Mouse (Mus musculus): ENCODE measurements at regions not wholly inside any gene's neighbourhood (a gene's known extent, or its start where the extent isn't known, plus 50 kb on each side); places are given as distances from the start of the nearest gene placed in this dataset.
A peak's percentile ranks its signal among the peaks of the same experiment; 100 is the strongest.

DNA sequence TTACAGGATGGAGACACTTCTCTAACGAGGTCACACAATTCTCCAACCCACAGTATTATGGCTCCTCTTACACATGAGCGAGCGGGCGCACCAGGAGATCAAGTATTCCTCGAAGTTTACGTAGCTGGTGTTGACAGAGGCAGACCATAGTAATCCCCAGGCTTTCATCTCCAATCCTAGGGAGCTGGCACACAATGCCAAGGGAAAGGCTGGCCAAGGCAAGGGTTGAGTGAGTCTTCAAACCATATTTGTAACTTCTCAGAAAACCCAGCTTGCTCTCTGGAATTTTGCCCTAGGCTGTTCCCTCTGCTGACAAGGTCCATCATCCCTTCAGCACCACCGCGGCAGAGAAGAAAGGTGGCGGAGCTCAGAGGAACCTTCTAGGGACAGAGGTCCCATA is 94.0 kb downstream of the Hes1 start:
- no peak for DNase-seq (ENCODE audit: extremely low read depth, low read depth)

DNA sequence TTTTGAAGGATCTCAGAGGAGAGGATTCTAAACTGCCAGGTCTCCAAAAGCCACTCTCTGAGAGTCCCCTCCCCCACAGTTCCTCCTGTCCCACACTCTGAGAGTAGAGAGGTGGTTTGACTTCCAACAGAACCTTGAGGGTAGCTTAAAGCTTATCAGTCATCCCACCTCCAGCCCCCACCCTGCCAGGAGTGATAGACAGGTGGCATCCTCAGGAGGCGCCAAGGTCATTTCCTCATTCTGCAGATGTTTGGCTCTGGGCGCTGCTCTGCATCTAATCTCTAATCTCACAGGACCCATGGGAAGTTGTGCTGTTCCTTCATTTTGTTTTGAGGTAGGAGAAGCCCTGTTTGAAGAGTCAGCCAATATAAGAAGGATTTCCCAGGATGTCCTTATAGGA is 96.2 kb downstream of the Hes1 start:
- DNase-seq (ENCODE audit: extremely low read depth, low read depth): peak; percentile 86

DNA sequence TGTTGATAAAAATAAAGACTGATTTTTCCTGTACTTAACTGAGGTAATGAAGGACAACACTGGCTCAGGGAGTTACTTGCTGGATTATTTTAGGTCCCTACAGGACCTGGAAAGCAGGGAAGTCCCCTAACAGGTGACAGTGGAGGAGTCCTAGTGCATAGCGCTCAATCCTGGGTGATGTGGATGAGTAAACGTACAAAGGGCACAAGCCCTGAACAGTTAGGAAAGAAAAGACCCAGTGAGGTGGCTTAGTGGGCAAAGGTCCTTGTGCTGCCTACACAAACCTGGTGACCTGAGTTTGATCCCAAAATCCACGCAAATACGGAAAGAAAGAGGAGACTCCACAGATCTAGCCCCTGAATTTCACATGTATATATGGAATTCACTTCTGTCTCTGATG is 99.1 kb downstream of the Hes1 start:
- no peak for DNase-seq (ENCODE audit: extremely low read depth, low read depth)

DNA sequence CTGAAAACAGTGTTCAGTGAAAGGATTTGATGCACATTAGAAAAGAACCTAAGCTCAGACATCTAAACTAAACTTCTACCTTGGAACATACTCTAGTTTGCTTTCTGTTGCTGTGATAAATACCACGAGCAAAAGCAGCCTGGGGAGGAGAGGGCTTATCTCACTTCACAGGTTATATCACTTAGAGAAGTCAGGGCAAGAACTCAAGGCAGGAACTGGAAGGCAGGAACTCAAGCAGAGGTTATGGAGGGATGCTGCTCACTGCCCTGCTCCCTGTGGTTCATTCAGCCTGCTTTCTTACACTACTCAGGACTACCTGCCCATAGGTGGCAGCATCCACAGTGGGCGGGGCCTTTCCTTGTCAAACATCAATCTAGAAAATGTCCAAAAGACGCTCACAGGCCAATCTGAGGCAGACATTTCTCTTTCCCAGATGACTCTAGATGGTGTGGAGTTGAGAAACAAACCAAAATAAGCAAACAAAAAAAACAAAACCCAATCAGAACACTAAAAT is 101.5 kb downstream of the Hes1 start:
- DNase-seq (ENCODE audit: extremely low read depth, low read depth): no peak

DNA sequence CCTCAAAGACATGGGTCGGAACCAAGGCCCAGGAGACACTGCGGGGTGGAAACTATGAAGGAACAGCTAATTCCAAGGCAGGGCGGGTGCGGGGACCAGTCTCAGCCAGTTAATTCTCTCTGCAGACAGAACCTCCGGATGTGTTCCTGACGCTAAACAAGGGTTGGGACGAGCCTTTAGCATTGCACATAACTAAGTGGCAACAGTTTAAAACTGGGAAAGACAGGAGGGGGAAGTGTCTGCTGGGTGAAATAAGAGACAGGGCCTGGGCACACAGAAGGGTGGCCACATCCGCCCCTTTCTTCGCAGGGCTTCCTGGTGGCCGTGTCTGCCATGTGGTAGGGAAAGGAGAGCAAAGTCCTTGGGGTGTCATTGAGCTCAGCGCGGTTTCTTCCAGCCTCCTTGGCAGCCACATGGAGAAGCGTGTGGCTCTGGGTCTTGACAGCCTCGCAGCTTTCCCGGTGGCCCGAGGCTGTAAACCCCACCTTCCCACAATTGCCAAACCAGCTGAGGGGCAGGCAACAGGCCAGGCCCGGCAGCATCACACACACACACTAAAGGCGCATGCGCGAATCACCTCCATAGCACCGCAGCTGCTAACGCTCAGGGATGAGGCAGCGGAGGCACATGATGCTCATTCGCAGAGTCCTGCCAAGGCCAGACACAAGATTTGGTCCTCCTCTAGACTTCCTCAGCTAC is 95.8 kb downstream of the Cpn2 start:
- DNase-seq (ENCODE audit: extremely low read depth, low read depth): no peak

DNA sequence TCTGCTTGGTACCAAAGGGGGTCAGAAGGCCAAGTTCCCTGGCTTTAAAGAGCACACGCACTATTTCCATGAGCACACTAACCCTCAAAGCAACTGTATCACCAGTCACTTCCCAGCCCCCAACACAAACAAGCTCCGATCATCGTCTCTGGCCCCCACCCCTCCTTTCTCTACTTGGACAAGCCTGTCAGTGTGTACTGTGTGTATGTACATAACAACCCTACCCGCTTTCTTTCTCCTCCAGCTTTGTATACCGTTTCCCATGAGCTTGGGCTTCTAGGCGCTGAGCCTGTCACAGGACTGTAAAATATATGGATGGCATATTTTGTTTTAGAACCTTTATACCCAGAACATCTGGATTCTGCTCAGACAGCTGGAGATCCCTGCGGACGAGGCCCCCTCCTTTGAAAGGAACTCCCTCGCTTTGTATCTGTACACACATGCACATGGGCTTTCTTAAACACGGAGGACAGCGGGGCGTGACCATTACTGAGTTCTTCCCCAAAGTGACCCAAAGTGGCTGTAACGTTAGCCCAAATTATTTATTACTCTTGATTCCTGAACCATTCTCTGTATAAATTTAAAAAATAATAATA is 95.1 kb downstream of the Cpn2 start:
- no peak for DNase-seq (ENCODE audit: extremely low read depth, low read depth)

DNA sequence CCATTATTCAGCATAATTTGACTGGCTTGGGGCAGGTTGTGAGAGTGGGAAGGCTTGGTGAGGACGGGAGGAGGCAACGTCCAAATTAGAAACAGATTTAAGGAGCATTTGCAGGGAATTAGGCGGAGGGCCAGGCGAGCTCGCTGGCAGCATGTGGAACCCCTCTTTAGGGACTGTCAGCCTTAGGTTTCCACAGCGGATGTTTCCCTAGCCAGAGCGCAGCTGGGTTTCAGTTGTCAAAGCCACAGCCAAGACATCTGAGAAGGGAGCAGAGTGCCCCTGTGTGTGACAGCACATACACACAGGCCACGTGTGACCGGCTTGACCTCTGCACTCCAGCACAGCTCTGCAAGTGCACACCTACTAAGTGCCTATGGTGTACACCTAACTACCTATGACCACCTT is 94.5 kb downstream of the Cpn2 start:
- DNase-seq (ENCODE audit: extremely low read depth, low read depth): no peak

DNA sequence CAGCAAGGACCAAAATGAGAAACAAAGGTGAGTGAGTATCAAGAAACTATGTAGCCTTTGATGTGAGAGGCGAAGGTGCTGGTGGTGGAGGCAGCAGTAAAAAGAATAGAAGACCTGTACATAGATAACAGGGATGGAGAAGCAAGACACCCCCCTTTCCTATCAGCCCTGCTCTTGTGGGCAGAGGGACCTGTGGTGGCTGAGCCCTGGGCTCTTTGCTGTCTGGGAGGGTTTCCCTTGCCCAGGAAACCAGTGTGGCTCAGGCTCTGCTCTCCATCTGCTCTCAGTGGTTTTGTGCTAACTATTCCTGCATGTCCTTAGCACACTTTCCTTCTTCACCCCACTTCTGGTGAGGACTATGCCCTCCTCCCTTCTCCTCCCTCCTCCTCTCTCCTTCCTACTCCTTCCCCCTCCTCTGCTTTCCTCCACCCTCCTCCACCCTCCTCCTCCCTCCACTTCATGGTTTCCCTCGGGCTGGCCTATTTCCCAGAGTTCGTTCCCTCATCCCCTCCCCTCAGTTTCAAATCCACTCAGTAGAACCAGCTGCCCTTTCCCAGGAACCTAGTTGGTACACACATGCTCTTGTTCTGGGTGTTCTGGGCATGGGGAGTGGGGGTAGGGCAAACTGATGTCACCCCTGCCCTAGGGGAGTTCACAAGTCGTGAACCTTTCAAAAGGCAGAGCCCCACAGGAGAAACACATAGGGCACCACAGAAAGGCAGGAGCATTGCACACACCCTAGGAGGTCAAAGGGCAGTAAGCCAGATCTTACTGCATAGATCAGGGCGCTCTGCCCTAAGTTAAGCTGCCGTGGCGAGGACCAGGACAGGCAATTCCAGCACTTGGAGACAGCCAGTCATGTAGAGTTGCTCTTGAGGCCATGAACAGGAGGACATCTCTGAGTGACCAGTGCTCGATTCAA is 93.1 kb downstream of the Cpn2 start:
- DNase-seq (ENCODE audit: extremely low read depth, low read depth): no peak

DNA sequence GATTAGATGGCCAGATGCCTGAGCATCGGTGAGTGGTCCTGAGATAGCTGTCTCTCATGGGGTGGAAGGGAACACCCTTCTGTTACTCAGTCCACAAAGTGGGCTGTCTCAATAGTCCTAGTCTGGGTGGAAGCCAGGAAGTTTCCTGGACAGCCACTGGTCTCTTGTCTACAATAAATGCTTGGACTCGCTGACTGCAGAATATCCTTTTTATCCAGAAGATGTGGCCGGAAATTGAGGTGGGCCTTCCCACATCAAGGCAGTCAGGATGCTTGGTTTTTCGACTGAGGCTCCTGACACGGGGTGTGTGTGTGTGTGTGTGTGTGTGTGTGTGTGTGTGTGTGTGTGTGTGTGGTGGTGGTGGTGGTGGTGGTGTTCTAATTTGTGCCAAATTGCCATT is 91.0 kb downstream of the Cpn2 start:
- DNase-seq (ENCODE audit: extremely low read depth, low read depth): no peak

DNA sequence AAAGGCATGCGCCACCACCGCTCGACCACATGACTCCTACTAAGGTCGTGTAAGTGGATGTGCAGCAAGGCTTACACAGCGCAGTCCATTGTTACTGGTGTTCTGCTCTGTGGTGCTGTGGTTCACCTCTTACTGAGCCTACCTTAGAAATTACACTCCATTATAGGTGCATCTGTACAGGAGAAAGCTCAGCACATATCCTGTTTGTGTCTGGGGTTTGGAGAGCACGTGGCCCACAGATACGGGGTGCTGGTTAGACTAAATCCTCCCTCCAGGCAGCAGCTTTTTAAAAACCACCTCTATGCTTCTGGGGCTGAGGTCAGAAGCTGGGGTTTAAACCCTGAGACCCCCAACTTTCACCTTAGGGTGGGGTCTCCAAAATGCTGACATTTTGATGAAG is 89.5 kb downstream of the Cpn2 start:
- DNase-seq (ENCODE audit: extremely low read depth, low read depth): no peak

DNA sequence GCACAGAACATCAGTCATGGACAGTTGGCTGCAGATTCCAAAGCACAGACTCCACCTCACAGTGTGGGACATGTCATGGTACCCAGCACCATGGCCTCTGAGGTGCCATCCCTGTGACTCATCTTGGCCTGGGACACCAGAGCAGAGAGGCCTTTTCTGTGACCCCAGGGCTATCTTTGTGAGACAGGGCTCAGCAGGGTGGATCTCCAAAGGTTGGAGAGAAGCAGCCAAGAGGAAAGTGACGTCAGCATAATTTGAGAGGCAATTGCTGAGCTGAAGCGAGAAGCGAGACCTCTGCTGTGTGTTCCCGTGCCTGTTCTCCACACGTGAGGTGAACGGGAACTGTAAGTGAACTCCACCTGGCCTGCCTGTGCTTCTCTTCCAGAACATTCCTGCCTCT is 88.7 kb downstream of the Cpn2 start:
- DNase-seq (ENCODE audit: extremely low read depth, low read depth): no peak

DNA sequence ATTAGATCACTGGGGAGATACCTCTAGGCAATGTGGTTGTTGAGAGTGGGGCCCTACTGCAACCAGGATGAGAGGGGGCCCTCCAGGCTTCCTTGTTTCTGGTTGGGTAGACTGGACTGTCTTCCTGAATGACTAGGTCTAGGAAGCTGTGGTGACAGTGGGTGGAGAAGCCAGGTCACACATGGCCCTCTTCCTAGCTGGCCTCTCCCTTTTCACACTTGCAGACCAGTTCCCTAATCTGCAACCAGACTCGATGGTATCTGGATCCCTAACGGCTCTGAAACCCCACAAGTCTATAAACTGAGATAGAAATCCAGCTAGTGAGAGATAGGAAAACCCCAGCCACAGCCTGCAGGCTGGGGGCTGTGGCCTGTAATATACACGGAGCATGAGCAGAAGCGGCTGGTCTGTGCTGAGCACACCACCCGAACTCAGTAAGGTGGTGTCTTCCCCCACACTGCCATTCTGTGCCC is 87.8 kb downstream of the Cpn2 start:
- no peak for DNase-seq (ENCODE audit: extremely low read depth, low read depth)

DNA sequence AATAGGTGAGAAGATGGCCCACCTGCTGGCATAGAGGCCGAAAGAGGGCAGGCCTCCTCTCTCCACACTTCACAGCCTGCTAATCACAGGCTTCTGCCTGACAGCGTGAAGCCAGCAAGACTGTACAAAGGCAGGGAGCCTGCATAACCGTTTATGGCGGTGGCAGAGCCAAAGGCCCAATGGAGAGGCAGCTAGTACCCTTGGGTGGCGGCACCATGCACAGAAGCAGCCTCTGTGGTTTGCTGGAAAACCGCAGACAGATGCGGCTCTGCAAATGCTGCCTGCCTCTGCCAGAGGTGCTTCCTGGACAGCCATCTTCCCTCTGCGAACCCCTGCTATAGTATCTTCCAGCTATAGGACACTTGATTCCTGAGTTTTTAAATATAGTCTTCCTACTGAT is 86.2 kb downstream of the Cpn2 start:
- no peak for DNase-seq (ENCODE audit: extremely low read depth, low read depth)

DNA sequence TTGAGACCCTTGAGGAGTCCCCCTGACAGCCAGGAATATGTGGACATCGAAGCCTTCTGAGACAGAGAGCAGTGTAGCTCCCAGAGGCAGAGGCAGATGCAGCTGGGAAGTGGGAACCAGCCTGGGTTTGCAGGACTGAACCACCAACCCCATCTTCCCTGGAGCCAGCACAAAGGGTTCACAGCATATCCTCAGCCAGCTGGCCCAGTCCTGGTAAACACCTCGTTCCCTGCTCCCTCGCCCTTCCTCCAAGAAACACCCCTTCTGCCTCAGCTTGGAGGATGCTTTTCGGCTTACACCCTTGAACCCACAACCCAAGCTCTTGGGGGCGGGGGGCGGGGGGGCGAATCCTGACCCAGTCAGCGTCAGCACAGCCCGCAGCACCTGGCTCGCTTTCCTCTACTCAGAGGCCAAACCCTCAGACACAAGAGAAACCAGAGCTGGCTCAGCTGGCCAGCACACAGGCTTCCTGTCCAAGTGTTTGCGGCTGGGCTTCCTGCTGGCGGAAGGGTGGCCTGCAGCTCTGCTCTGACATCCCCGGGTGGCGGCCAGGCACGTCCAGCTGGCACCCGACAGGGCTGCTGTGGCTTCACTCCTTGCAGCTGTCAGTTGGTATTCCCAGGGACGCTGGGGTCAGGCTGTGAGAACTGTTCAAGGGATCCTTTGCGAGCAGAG is 82.6 kb downstream of the Cpn2 start:
- DNase-seq (ENCODE audit: extremely low read depth, low read depth): no peak

DNA sequence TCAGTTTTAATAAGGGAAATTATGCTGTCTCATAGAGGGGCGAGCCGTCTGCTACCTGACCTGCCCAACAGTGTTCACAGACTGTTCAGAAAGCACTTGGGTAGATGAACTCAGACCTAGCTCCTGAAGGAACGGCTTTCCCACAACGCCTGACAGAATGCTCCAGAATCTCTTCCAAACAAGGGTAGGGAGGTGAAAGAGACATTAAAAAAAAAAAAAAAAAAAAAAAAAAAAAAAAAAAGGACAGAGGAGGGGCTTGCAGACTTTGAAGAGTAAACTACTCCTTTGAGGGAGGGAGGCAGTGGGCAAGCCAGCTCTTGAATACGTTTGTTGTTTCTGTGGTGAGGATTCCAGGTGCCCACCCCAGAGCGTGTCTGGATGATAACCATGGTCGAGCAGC is 81.6 kb downstream of the Cpn2 start:
- DNase-seq (ENCODE audit: extremely low read depth, low read depth): no peak

DNA sequence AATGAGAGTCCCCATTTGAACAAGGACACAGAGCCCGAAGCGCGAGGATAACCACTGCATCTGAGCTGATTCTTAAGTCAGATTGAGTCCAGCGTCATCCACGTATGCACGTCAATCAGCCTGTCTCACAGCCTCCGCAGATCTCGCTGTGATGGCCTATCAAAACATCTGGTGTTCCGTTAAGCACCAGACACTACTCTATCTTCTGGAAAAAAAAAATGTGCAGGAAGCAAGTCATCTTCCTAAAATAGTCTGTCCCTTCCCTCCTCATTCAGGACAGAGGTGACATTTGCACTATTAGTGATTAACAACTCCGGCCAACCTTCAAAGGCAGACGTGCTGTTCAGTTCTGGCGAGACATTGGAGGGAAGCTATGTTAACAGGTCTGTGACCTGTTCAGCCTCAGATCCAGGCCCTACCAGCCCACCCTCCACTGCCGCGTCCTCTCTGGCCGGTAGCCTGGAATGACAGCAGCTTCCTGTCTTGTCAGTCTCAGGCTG is 81.0 kb downstream of the Cpn2 start:
- no peak for DNase-seq (ENCODE audit: extremely low read depth, low read depth)

DNA sequence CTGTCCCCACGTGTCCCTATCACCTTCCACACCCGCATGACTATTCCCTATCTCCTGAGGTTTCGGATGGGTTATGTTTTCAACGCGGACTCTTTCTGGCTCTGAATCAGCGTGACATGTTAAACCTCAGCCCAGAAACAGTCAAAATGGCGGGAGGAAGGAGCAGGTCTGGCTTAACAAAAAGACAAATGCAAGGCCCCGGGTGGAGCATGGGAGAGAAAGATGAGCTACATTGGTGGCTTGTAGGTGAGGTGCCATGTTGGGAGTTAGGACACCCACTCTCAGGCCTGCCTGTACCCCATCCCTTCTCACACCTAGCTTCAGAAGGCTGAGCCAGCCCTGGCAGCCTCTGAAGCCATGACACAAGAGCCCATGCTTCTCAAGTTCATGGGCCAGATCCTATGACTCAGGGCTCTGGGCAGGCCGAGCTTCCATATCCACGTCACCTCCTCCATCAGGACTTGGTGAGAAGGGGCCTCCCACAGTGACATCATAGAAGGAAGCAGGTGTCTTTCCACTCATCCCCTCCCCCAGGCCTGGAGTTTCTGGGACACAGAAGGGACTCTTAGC is 80.5 kb downstream of the Cpn2 start:
- DNase-seq (ENCODE audit: extremely low read depth, low read depth): no peak

DNA sequence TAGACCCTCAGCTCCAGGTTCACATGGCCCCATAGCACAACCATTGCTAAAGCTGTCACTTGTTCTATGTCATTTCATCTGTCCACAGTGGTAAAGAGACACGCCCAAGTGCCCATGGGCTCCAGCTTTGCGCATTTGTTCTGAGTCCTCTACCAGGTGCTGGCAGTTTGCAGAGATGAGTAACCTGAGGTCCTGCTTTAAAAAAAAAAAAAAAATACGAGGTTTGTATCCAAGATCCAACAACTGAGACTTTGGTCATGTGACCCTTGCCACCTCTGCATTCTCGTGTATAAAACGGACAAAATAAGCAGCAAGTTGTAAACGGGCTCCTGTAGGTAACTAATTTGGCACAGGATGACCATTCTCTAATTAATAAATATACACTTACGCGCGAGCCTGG is 79.9 kb downstream of the Cpn2 start:
- no peak for DNase-seq (ENCODE audit: extremely low read depth, low read depth)

DNA sequence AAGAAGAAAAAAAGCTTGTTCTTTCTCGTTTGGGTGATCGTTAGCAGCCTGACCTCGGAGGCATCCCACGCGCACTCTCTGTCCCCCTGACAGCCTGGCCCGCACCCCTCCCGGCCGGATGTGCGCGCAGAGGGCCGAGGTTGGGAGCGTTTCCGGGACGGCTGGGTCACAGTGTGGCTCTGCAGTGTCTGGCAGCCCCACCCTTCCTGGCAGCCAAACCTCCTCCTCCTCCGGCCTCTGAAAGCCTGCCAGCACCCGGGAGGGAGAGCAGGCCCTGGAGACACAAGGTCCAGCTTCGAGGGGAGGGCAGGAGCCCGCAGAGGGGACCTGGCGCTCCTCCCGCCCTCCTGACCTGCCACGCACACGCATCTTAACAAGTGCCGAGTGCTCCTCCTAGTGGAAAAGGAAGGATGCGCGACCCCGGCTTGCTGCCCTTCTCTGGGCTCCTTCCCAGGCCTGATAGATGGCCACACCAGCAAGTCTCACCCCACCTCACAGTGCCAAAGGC is 79.3 kb downstream of the Cpn2 start:
- peak; percentile 30 for DNase-seq (ENCODE audit: extremely low read depth, low read depth)

DNA sequence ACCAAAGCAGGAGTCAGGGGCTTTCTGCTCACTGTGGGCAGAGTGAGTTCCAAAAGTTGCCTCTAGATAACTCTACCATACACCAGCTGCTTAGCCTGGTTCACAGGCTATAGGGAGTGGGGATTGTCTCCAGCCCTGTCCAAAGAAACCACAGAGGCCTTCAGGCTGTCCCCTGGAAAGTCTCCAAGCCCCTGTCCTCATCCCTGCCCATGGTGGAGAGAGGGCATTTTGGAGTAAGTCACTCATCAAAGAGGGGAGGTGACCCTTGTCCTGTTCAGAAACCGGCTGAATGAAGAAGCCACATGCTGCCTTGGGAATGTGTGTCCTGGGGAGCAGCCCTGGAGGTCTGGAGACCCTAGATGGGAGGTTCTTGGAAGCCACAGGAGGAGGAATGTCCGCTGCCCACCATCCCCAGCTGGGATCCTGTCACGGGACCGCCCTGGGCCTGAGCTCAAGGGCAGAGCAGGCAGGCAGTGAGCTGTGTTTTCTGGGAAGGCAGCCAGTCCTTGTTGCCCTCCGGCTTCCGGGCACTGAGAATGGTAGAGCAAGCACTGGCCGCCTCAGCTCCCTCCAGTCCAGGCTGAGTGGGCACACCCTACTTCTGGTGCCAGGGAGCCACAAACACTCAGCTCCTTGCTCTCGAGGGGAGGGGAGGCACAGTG is 78.4 kb downstream of the Cpn2 start:
- DNase-seq (ENCODE audit: extremely low read depth, low read depth): no peak
